Mouse (Mus musculus) liver, embryonic 11.5 days (tissue): ENCODE data around the gene St14. TPM values are rescaled to one million over a fixed set of nuclear protein-coding genes. Genes with fewer than 3 reads are reported as not detected.
A peak's percentile ranks its signal among the peaks of the same experiment; 100 is the strongest.
"Not testable (repeated sequence)": the region's sequence is repeated elsewhere in the genome, so short reads cannot be mapped to it uniquely, and the experiment has no call there.

Source experiments
- ATAC-seq: fragments of 200-750 bp; cut with Nextera tagmentation; replicated peaks from 2 replicates; pipeline ENCODE4 v1.8.0; 2017; ENCODE audit warnings: moderate number of reproducible peaks, mild to moderate bottlenecking, moderate TSS enrichment, moderate library complexity; ENCODE audit not compliant: low FRiP score
- DNase-seq: peaks from one replicate; pipeline ENCODE4 v3.0.0-alpha.2; 2017; ENCODE audit warnings: low spot score
- H3K27ac ChIP-seq: fragments of 300-500 bp; sonication (generic); 2 replicates; pipeline ENCODE4 v1.5.1; 2014; ENCODE audit warnings: mild to moderate bottlenecking, low read depth, low read length, control low read depth
- H3K27me3 ChIP-seq: fragments of 300-500 bp; sonication (generic); replicated peaks from 2 replicates; pipeline ENCODE4 v1.6.1; 2014; ENCODE audit warnings: low read length, mixed read lengths; ENCODE audit not compliant: control insufficient read depth, insufficient read depth
- H3K36me3 ChIP-seq: fragments of 300-500 bp; sonication (generic); 2 replicates; pipeline ENCODE4 v1.6.1; 2014; ENCODE audit warnings: mild to moderate bottlenecking, low read length, moderate library complexity, mixed read lengths; ENCODE audit not compliant: control insufficient read depth, insufficient read depth
- H3K4me1 ChIP-seq: fragments of 300-500 bp; sonication (generic); replicated peaks from 2 replicates; pipeline ENCODE4 v1.6.1; 2014; ENCODE audit warnings: low read length, mixed read lengths; ENCODE audit not compliant: control insufficient read depth, insufficient read depth
- H3K4me2 ChIP-seq: fragments of 300-500 bp; sonication (generic); 2 replicates; pipeline ENCODE4 v1.6.1; 2014; ENCODE audit warnings: mild to moderate bottlenecking, control low read depth, moderate library complexity
- H3K4me3 ChIP-seq: fragments of 300-500 bp; sonication (generic); 2 replicates; pipeline ENCODE4 v1.5.1; 2014; ENCODE audit warnings: low read depth, low read length, control low read depth
- H3K9ac ChIP-seq: fragments of 300-500 bp; sonication (generic); 2 replicates; pipeline ENCODE4 v1.6.1; 2014; ENCODE audit warnings: low read depth, low read length, control low read depth
- H3K9me3 ChIP-seq: fragments of 300-500 bp; sonication (generic); 2 replicates; pipeline ENCODE4 v1.6.1; 2016; ENCODE audit warnings: low read length, inconsistent platforms, mixed read lengths; ENCODE audit not compliant: control insufficient read depth
- WGBS: fragments of 180-500 bp; shearing (Covaris S2); extraction: QIAGEN DNeasy Blood & Tissue Kit; methylation state at CpG from one replicate; pipeline ENCODE4 v1.1.7; 2014; 5-methylcytosine and 5-hydroxymethylcytosine counted together
- polyA plus RNA-seq: library from polyadenylated mRNA; unstranded; fragments of >200 nt; fragmentation: Nextera tagmentation; extraction: Ambion mirVana; gene quantifications from 2 replicates; pipeline ENCODE4 v1.2.1, GENCODE M21; 2014

St14 gene
- 1.4 and 1.5 TPM in 2 replicates for polyA plus RNA-seq

GRCm38 (mm10) chr9:31131205-31131968, at the start of gene St14:
Gene St14 (minus strand): TSS chr9:31131853.
- ATAC-seq (no peak; the same call in 1 of the 2 replicates), DNase-seq (peak; percentile 38)
- Histone ChIP-seq H3K27ac (no peak within 1 kb of the TSS), H3K4me2 (peak within 1 kb of the TSS; percentile 87), H3K4me1 (peaks cover 14% of the 10 kb centered on the region), H3K9ac (peak within 1 kb of the TSS; percentile 20; the same call in 1 of the 2 replicates), H3K27me3 (peaks cover 63% of the 10 kb centered on the region), H3K4me3 (peak within 1 kb of the TSS; percentile 52), H3K9me3 (no peaks in the 10 kb centered on the region), H3K36me3 (no peaks in the 10 kb centered on the region)
- WGBS, result under 1% methylated on average over 74 of the region's 74 CpGs

- ATAC-seq, result no peak
- Histone ChIP-seq H3K9me3 (no peaks in the 10 kb centered on the region), H3K4me3 (no peak overlapping the region), H3K27me3 (no peaks in the 10 kb centered on the region), H3K4me2 (no peak overlapping the region), H3K9ac (no peak overlapping the region), H3K36me3 (peaks cover 11% of the 10 kb centered on the region; the same call in 1 of the 2 replicates), H3K4me1 (peaks cover 10% of the 10 kb centered on the region), H3K27ac (no peak overlapping the region)
- WGBS, result 85% methylated on average over 6 of the region's 6 CpGs
- DNase-seq, result no peak
Measured at GRCm38 (mm10) chr9:31177692-31178091, 46.0 kb upstream of the St14 start.

GRCm38 (mm10) chr9:31176379-31177130, 44.9 kb upstream of the St14 start:
- WGBS, result 89% methylated on average over 8 of the region's 8 CpGs
- H3K27ac ChIP-seq, result no peak overlapping the region
- ATAC-seq, result no peak
- no peaks in the 10 kb centered on the region for H3K27me3 ChIP-seq
- no peak overlapping the region for H3K9ac ChIP-seq
- peak; percentile 26 for DNase-seq
- no peak overlapping the region for H3K4me2 ChIP-seq
- no peaks in the 10 kb centered on the region for H3K9me3 ChIP-seq
- no peak overlapping the region for H3K4me3 ChIP-seq
- peaks cover 11% of the 10 kb centered on the region; the same call in 1 of the 2 replicates for H3K36me3 ChIP-seq
- no peaks in the 10 kb centered on the region; the same call in 1 of the 2 replicates for H3K4me1 ChIP-seq

- Histone ChIP-seq H3K36me3 (peaks cover 11% of the 10 kb centered on the region; the same call in 1 of the 2 replicates), H3K9ac (no peak overlapping the region), H3K4me2 (no peak overlapping the region), H3K9me3 (no peaks in the 10 kb centered on the region), H3K27me3 (no peaks in the 10 kb centered on the region), H3K27ac (no peak overlapping the region), H3K4me1 (no peaks in the 10 kb centered on the region), H3K4me3 (no peak overlapping the region)
- no peak for ATAC-seq
- no peak for DNase-seq
- WGBS, result 92% methylated on average over 3 of the region's 3 CpGs
Measured at GRCm38 (mm10) chr9:31175978-31176377, 44.3 kb upstream of the St14 start.

GRCm38 (mm10) chr9:31175346-31175745, 43.7 kb upstream of the St14 start:
- Histone ChIP-seq H3K27me3 (no peaks in the 10 kb centered on the region), H3K4me2 (no peak overlapping the region), H3K9ac (no peak overlapping the region), H3K4me1 (no peaks in the 10 kb centered on the region), H3K27ac (no peak overlapping the region), H3K4me3 (no peak overlapping the region), H3K9me3 (no peaks in the 10 kb centered on the region), H3K36me3 (peaks cover 11% of the 10 kb centered on the region; the same call in 1 of the 2 replicates)
- no peak for ATAC-seq
- DNase-seq, result no peak
- 76% methylated on average over 6 of the region's 6 CpGs for WGBS

GRCm38 (mm10) chr9:31168356-31169093, 36.9 kb upstream of the St14 start:
- no peak for ATAC-seq
- H3K9ac ChIP-seq, result no peak overlapping the region
- H3K9me3 ChIP-seq, result no peaks in the 10 kb centered on the region
- H3K4me1 ChIP-seq, result no peaks in the 10 kb centered on the region
- no peak overlapping the region for H3K4me2 ChIP-seq
- H3K27ac ChIP-seq, result no peak overlapping the region
- peaks cover 15% of the 10 kb centered on the region for H3K36me3 ChIP-seq
- no peak overlapping the region for H3K4me3 ChIP-seq
- no peaks in the 10 kb centered on the region for H3K27me3 ChIP-seq
- DNase-seq, result no peak
- WGBS, result 92% methylated on average over 22 of the region's 22 CpGs

- ATAC-seq (no peak), DNase-seq (no peak)
- Histone ChIP-seq H3K27me3 (no peaks in the 10 kb centered on the region), H3K4me3 (no peak overlapping the region), H3K9me3 (no peaks in the 10 kb centered on the region), H3K27ac (no peak overlapping the region), H3K9ac (no peak overlapping the region), H3K4me1 (no peaks in the 10 kb centered on the region), H3K36me3 (peaks cover 20% of the 10 kb centered on the region), H3K4me2 (no peak overlapping the region)
- WGBS, result 92% methylated on average over 13 of the region's 13 CpGs
Measured at GRCm38 (mm10) chr9:31167305-31167704, 35.7 kb upstream of the St14 start.

GRCm38 (mm10) chr9:31165505-31165904, 33.9 kb upstream of the St14 start:
- not testable (repeated sequence) for H3K4me3 ChIP-seq, H3K4me1 ChIP-seq, H3K27ac ChIP-seq, H3K9me3 ChIP-seq, H3K9ac ChIP-seq, DNase-seq, ATAC-seq, H3K4me2 ChIP-seq, H3K27me3 ChIP-seq
- WGBS, result 81% methylated on average over 3 of the region's 3 CpGs
- H3K36me3 ChIP-seq, result peaks cover 36% of the 10 kb centered on the region
